Mouse (Mus musculus) forebrain, postnatal 0 days (tissue): ENCODE data around the gene Neurod2. TPM values are rescaled to one million over a fixed set of nuclear protein-coding genes. Genes with fewer than 3 reads are reported as not detected.

Experiments used
- ATAC-seq: fragments of 200-750 bp; cut with Nextera tagmentation; 2 replicates; pipeline ENCODE4 v1.8.0; 2017; ENCODE audit warnings: mild to moderate bottlenecking, moderate library complexity
- DNase-seq: peaks from one replicate; pipeline ENCODE4 v3.0.0-alpha.2; 2015
- H3K27ac ChIP-seq: fragments of 300-500 bp; sonication (generic); 2 replicates; pipeline ENCODE4 v1.5.1; 2014; ENCODE audit warnings: low read depth, mild to moderate bottlenecking, antibody characterized with exemption, low read length, moderate library complexity, mixed read lengths
- H3K27me3 ChIP-seq: fragments of 300-500 bp; sonication (generic); 2 replicates; pipeline ENCODE4 v1.6.1; 2014; ENCODE audit warnings: mild to moderate bottlenecking, low read length, mixed read lengths; ENCODE audit not compliant: insufficient read depth
- H3K36me3 ChIP-seq: fragments of 300-500 bp; sonication (generic); 2 replicates; pipeline ENCODE4 v1.6.1; 2014; ENCODE audit warnings: mild to moderate bottlenecking, moderate library complexity; ENCODE audit not compliant: insufficient read depth
- H3K4me1 ChIP-seq: fragments of 300-500 bp; sonication (generic); 2 replicates; pipeline ENCODE4 v1.6.1; 2014; ENCODE audit warnings: antibody characterized with exemption; ENCODE audit not compliant: insufficient read depth
- H3K4me2 ChIP-seq: fragments of 300-500 bp; sonication (generic); 2 replicates; pipeline ENCODE4 v1.6.1; 2014; ENCODE audit warnings: low read depth, mild to moderate bottlenecking, moderate library complexity
- H3K4me3 ChIP-seq: fragments of 300-500 bp; sonication (generic); 2 replicates; pipeline ENCODE4 v1.5.1; 2014; ENCODE audit warnings: low read depth, low read length, mixed read lengths
- H3K9ac ChIP-seq: fragments of 300-500 bp; sonication (generic); 2 replicates; pipeline ENCODE4 v1.6.1; 2014; ENCODE audit warnings: mild to moderate bottlenecking
- H3K9me3 ChIP-seq: fragments of 300-500 bp; sonication (generic); 2 replicates; pipeline ENCODE4 v1.6.1; 2016; ENCODE audit warnings: low read length
- CTCF ChIP-seq: sonication (generic); IDR thresholded peaks from 2 replicates; pipeline ENCODE4 v1.5.1; 2016; ENCODE audit warnings: antibody characterized with exemption, control low read depth, low read depth
- WGBS: fragments of 180-500 bp; shearing (Covaris S2); extraction: QIAGEN DNeasy Blood & Tissue Kit; methylation state at CpG from one replicate; pipeline ENCODE4 v1.1.7; 2014; 5-methylcytosine and 5-hydroxymethylcytosine counted together
- polyA plus RNA-seq: library from polyadenylated mRNA; unstranded; fragments of >200 nt; fragmentation: Nextera tagmentation; extraction: Ambion mirVana; gene quantifications from 2 replicates; pipeline ENCODE4 v1.2.1, GENCODE M21; 2015
- total RNA-seq: library from RNA; depleted of rRNA; stranded (reverse); fragments of >200 nt; gene quantifications from 2 replicates; pipeline ENCODE4 v1.2.3, GENCODE M21; 2014

The Neurod2 gene
- total and polyA plus RNA-seq, 2 experiments from 2014 or later, result 74.9 to 133 TPM

- Histone ChIP-seq H3K4me2 (peak overlapping the region; percentile 49), H3K4me3 (peak overlapping the region; percentile 5; the same call in 1 of the 2 replicates), H3K36me3 (no peaks in the 10 kb centered on the region), H3K27ac (peak overlapping the region; percentile 84), H3K9me3 (no peaks in the 10 kb centered on the region), H3K27me3 (peaks cover 21% of the 10 kb centered on the region), H3K9ac (peak overlapping the region; percentile 14; the same call in 1 of the 2 replicates), H3K4me1 (peaks cover 26% of the 10 kb centered on the region; the same call in 1 of the 2 replicates)
- peak; percentile 76 for DNase-seq
- TF ChIP-seq CTCF, result no peak
- 2% methylated on average over 15 of the region's 15 CpGs for WGBS
- peak; percentile 30; the same call in 1 of the 2 replicates for ATAC-seq
Observed at GRCm38 (mm10) chr11:98319120-98319519, 10.3 kb downstream of the Neurod2 start.

- under 1% methylated on average over 14 of the region's 14 CpGs for WGBS
- H3K9ac ChIP-seq, result peak overlapping the region; percentile 14; the same call in 1 of the 2 replicates
- H3K4me2 ChIP-seq, result peak overlapping the region; percentile 49
- peaks cover 19% of the 10 kb centered on the region for H3K27me3 ChIP-seq
- peak; percentile 55 for DNase-seq
- peak overlapping the region; percentile 84 for H3K27ac ChIP-seq
- no peak for ATAC-seq
- no peak overlapping the region for H3K4me3 ChIP-seq
- TF ChIP-seq CTCF, result no peak
- H3K36me3 ChIP-seq, result no peaks in the 10 kb centered on the region
- no peaks in the 10 kb centered on the region for H3K9me3 ChIP-seq
- peaks cover 26% of the 10 kb centered on the region; the same call in 1 of the 2 replicates for H3K4me1 ChIP-seq
Observed at GRCm38 (mm10) chr11:98318421-98319116, 10.9 kb downstream of the Neurod2 start.

DNA sequence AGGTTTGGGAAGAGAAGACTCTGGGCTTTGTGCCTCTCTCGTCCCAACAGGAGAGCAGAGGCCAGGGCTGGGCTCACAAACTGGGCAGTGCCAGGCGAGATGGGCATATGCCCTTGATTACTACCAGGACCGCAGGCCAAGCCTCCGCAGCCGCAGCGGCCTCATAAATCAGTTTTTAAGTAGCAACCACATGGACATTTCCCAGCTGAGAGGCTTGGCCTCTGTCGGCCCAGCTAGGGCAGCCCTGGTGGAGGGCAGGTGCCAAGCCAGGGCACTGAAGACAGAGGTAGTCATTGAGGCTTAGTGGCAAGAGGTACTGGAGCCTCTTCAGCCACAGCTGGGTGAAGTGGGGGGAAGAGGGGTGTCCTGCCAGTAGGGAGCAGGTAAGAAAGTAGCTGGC is 12.0 kb downstream of the Neurod2 start:
- H3K9ac ChIP-seq, result no peak overlapping the region
- TF ChIP-seq CTCF, result no peak
- no peaks in the 10 kb centered on the region for H3K9me3 ChIP-seq
- H3K4me1 ChIP-seq, result peaks cover 22% of the 10 kb centered on the region; the same call in 1 of the 2 replicates
- ATAC-seq, result no peak
- H3K4me3 ChIP-seq, result no peak overlapping the region
- H3K27me3 ChIP-seq, result peaks cover 10% of the 10 kb centered on the region
- no peaks in the 10 kb centered on the region for H3K36me3 ChIP-seq
- 0% methylated on average over 7 of the region's 7 CpGs for WGBS
- H3K27ac ChIP-seq, result peak overlapping the region; percentile 58
- DNase-seq, result no peak
- peak overlapping the region; percentile 26; the same call in 1 of the 2 replicates for H3K4me2 ChIP-seq

DNA sequence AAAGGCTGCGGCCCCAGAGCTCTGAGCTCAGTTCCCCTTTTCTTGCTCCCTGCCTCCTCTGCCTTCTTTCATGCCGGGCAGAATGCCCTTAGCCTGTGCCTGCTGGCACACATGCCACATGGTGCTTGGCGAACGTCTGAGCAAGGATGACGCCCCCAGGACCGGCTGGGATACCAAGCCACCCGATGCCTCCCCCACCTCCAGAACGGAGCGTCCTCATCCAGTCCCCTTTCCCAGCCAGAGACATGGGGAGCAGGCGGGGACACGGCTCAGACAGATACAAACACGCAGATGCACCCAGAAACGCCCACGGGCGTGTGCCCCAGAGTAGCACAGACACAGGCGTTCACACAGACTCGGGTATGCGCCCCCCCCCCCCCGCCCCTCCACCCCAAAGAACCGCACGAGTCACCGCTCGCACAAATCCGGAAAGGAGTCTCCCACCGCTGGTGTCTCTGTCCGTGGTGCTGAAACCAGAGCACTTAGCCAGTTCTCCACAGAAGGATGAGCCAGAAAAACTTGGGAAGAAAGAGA is 15.6 kb downstream of the Neurod2 start:
- no peak for TF ChIP-seq CTCF
- DNase-seq (peak; percentile 75), ATAC-seq (peak; percentile 74)
- no peaks in the 10 kb centered on the region for H3K9me3 ChIP-seq
- peak overlapping the region; percentile 22; the same call in 1 of the 2 replicates for H3K9ac ChIP-seq
- H3K4me1 ChIP-seq, result peaks cover 8% of the 10 kb centered on the region; the same call in 1 of the 2 replicates
- WGBS, result 1% methylated on average over 26 of the region's 26 CpGs
- peak overlapping the region; percentile 15; the same call in 1 of the 2 replicates for H3K27ac ChIP-seq
- no peak overlapping the region; the same call in 1 of the 2 replicates for H3K4me3 ChIP-seq
- 0 out of 2 replicates have a peak, but pooled peaks cover 4% of the 10 kb centered on the region for H3K27me3 ChIP-seq
- peak overlapping the region; percentile 44 for H3K4me2 ChIP-seq
- no peaks in the 10 kb centered on the region for H3K36me3 ChIP-seq

GRCm38 (mm10) chr11:98298484-98299205 is 30.8 kb downstream of the Neurod2 start:
- no peaks in the 10 kb centered on the region for H3K9me3 ChIP-seq
- H3K36me3 ChIP-seq, result no peaks in the 10 kb centered on the region
- no peak for ATAC-seq
- no peak overlapping the region for H3K4me2 ChIP-seq
- WGBS, result 4% methylated on average over 10 of the region's 10 CpGs
- DNase-seq, result no peak
- no peak overlapping the region for H3K4me3 ChIP-seq
- no peak overlapping the region for H3K27ac ChIP-seq
- TF ChIP-seq CTCF, result no peak
- no peak overlapping the region for H3K9ac ChIP-seq
- H3K4me1 ChIP-seq, result peaks cover 14% of the 10 kb centered on the region
- no peaks in the 10 kb centered on the region for H3K27me3 ChIP-seq

DNA sequence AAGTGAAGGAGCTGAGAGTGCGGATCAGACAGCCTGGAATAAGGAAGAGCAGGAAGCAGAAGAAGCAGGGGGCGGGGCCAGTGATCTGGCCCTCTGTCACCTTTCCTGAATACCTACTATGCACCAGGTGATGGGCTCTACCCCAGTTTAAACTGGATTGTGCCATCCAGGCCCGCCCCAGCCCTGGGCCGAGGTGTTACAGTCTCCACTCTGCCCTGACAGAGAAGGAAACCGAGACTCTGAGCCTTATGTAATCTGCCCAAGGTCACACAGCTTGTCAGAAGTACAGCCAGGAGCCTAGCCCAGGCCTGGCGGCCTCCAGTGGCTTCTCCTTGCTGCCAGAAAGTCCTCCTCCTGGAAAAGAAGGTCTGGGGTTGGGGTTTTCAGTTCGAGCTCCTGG is 31.7 kb downstream of the Neurod2 start:
- Histone ChIP-seq H3K36me3 (no peaks in the 10 kb centered on the region), H3K4me2 (no peak overlapping the region), H3K27me3 (no peaks in the 10 kb centered on the region), H3K9ac (no peak overlapping the region), H3K9me3 (no peaks in the 10 kb centered on the region), H3K4me3 (no peak overlapping the region), H3K27ac (no peak overlapping the region), H3K4me1 (peaks cover 14% of the 10 kb centered on the region)
- DNase-seq (no peak), ATAC-seq (no peak)
- 29% methylated on average over 7 of the region's 7 CpGs for WGBS
- TF ChIP-seq CTCF, result no peak
